Mouse (Mus musculus) C2C12 (cell line): ENCODE data around the gene Nosip. TPM values are rescaled to one million over a fixed set of nuclear protein-coding genes. Genes with fewer than 3 reads are reported as not detected.

ENCODE experiments used
- H3K27me3 ChIP-seq: one replicate; pipeline ENCODE4 v1.6.1; 2011; ENCODE audit not compliant: control insufficient read depth, insufficient read depth, insufficient read length
- H3K36me3 ChIP-seq: one replicate; pipeline ENCODE4 v1.6.1; 2011; ENCODE audit not compliant: control insufficient read depth, insufficient read depth
- H3K4me3 ChIP-seq: one replicate; pipeline ENCODE4 v1.5.1; 2011; ENCODE audit warnings: mild to moderate bottlenecking, control low read depth; ENCODE audit not compliant: poor library complexity, insufficient read depth, severe bottlenecking
- H3K79me2 ChIP-seq: one replicate; pipeline ENCODE4 v1.6.1; 2011; ENCODE audit not compliant: control insufficient read depth, insufficient read depth
- H3K79me3 ChIP-seq: one replicate; pipeline ENCODE4 v1.6.1; 2011; ENCODE audit warnings: low read depth, control low read depth
- H3ac ChIP-seq: one replicate; pipeline ENCODE3; 2011; ENCODE audit warnings: low read depth; ENCODE audit not compliant: control insufficient read depth, insufficient read length
- CEBPB ChIP-seq: IDR thresholded peaks from one replicate; pipeline ENCODE4 v1.6.1; 2011; ENCODE audit warnings: low read depth, mild to moderate bottlenecking, control low read depth, moderate library complexity
- CTCF ChIP-seq: IDR thresholded peaks from one replicate; pipeline ENCODE4 v1.5.1; 2011; ENCODE audit not compliant: control insufficient read depth, insufficient read depth, insufficient read length
- FOSL1 ChIP-seq: IDR thresholded peaks from one replicate; pipeline ENCODE4 v1.8.0; 2011; ENCODE audit warnings: mild to moderate bottlenecking, low read length; ENCODE audit not compliant: poor library complexity, insufficient read depth, severe bottlenecking
- MAX ChIP-seq: IDR thresholded peaks from one replicate; pipeline ENCODE4 v1.6.1; 2011; ENCODE audit warnings: mild to moderate bottlenecking, control low read depth
- MYOD1 ChIP-seq: IDR thresholded peaks from one replicate; pipeline ENCODE4 v1.6.1; 2011; ENCODE audit warnings: low read depth; ENCODE audit not compliant: control insufficient read depth, insufficient read length
- MYOG ChIP-seq: IDR thresholded peaks from one replicate; pipeline ENCODE4 v1.6.1; 2011; ENCODE audit not compliant: control insufficient read depth, insufficient read length; ENCODE audit errors: extremely low read depth
- USF1 ChIP-seq: IDR thresholded peaks from one replicate; pipeline ENCODE4 v1.6.1; 2011; ENCODE audit warnings: low read depth, mild to moderate bottlenecking, control low read depth, moderate library complexity
- polyA plus RNA-seq: library from polyadenylated mRNA; unstranded; fragments of >200 nt; fragmentation: generic; extraction: Trizol; gene quantifications from one replicate; pipeline ENCODE4 v1.2.1, GENCODE M21; 2012; ENCODE audit warnings: missing spikeins

The Nosip gene
- polyA plus RNA-seq, 1 experiment: 66.6 TPM

DNA sequence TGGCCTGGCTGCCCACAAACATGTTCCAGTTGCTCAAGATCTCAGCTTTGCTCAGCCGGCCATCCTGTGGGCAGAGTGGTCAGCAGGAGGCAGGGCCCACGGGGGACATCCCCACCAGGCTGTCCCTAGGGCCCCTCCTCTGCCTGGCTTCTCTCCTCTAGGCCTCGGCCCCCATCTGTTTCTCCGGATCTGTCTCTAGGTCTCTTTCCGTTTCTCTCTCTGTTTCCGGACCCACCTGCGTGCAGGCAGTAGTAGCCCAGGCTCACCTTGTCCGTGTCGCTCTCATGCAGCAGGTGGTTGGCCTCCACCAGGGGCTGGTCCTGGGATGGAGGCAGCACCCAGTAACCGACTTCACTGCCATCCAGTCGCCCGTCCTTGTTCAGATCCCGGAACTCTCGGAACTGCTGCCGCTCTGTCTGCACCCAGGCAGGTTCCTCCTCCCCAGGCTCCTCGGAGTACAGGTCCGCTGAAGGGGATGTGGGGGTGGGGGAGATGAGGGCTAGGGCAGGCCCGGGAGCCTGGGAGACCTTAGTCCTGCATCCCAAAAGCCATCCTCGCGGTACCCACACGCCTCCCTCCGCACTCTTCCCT lies 21.2 kb downstream of the Nosip start:
- no peak overlapping the region for H3ac ChIP-seq
- TF ChIP-seq MYOG (no peak), MAX (no peak), CEBPB (no peak), CTCF (no peak), FOSL1 (no peak), USF1 (no peak), MYOD1 (no peak)
- no peaks in the 10 kb centered on the region for H3K79me2 ChIP-seq
- H3K27me3 ChIP-seq: no peaks in the 10 kb centered on the region
- H3K36me3 ChIP-seq: no peaks in the 10 kb centered on the region
- no peak overlapping the region for H3K4me3 ChIP-seq
- H3K79me3 ChIP-seq: no peaks in the 10 kb centered on the region

DNA sequence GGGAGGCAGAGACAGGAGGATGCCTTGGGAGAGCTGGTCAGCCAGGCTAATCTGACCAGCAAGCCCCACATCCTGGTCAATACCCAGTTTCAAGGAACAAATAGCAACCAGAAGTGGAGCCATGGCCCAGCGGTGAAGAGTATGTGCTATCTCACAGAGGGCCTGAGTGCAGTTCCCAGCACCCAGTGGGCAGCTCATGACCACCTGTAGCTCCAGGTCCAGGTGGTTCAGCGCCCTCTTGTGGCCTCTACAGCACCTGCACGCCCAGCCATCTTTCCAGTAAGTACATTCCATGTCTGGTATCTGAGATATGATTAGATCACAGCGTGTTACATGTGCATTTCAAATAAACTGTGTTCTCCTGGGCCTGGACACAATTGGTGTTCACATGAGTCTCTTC lies 23.9 kb downstream of the Nosip start:
- H3K36me3 ChIP-seq: no peaks in the 10 kb centered on the region
- H3K79me2 ChIP-seq: no peaks in the 10 kb centered on the region
- H3ac ChIP-seq: no peak overlapping the region
- H3K27me3 ChIP-seq: no peaks in the 10 kb centered on the region
- no peak overlapping the region for H3K4me3 ChIP-seq
- TF ChIP-seq MYOG: no peak
- no peak for TF ChIP-seq MAX
- no peak for TF ChIP-seq MYOD1
- no peak for TF ChIP-seq CTCF
- TF ChIP-seq CEBPB: no peak
- no peak for TF ChIP-seq USF1
- TF ChIP-seq FOSL1: no peak
- no peaks in the 10 kb centered on the region for H3K79me3 ChIP-seq

DNA sequence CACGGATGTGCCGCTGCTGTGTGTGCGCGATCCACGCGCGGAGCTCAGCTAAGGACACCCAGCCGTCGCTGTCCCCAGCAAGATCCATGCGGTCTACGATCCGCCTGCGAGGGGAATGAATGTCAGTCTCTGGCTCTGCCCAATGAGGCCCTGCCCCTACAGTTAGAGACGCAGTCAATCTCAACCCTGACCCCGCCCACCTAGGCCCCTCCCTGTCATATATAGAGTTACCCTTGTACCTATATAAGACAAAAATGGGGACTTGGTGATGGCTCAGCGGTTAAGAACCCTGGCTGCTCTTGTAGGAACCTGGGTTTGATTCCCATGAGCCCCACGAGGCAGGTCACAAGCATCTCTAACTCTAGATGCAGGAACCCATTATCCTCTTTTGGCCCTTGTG lies 26.4 kb downstream of the Nosip start:
- Histone ChIP-seq H3K79me3 (no peaks in the 10 kb centered on the region), H3K27me3 (no peaks in the 10 kb centered on the region), H3K79me2 (no peaks in the 10 kb centered on the region), H3ac (no peak overlapping the region), H3K36me3 (no peaks in the 10 kb centered on the region), H3K4me3 (no peak overlapping the region)
- TF ChIP-seq CEBPB (no peak), USF1 (no peak), FOSL1 (no peak), MYOG (no peak), MAX (no peak), CTCF (no peak), MYOD1 (no peak)

DNA sequence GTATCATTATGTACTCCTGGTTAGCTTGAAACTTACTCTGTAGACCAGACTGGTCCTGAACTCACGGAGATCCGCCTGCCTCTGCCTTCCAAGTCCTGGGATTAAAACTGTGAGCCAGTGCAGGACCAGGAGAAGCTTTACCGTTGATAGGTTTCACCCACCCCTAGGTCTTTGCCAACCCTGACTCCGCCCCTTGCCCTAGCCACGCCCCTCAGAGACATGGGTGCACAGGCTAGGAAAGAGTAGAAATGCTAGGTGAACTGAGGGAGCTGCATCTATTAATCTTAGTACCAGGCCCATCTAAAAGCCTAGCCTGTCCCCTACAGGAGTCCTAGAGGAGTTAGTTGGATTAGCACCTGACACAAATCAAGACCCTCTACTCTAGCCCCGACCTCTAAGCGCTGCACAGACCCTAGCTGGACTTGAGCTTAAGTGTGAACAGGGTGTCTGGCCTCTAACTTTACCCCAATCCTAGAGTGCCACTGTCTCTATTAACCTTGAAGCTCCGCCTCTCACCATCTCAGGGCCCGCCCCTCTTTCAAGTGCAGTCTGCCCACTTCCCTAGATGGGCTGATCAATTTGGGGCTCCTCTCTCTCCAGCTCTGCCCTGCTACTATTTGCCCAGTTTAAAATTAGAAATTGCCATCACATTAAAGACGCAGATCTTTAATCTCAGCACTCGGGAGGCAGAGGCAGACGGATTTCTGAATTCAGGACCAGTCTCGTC lies 28.2 kb downstream of the Nosip start:
- no peaks in the 10 kb centered on the region for H3K36me3 ChIP-seq
- no peaks in the 10 kb centered on the region for H3K27me3 ChIP-seq
- H3K79me3 ChIP-seq: no peaks in the 10 kb centered on the region
- H3K79me2 ChIP-seq: no peaks in the 10 kb centered on the region
- no peak overlapping the region for H3K4me3 ChIP-seq
- H3ac ChIP-seq: no peak overlapping the region
- TF ChIP-seq CTCF: no peak
- no peak for TF ChIP-seq USF1
- TF ChIP-seq MYOD1: no peak
- TF ChIP-seq FOSL1: no peak
- TF ChIP-seq MAX: no peak
- no peak for TF ChIP-seq MYOG
- TF ChIP-seq CEBPB: no peak

DNA sequence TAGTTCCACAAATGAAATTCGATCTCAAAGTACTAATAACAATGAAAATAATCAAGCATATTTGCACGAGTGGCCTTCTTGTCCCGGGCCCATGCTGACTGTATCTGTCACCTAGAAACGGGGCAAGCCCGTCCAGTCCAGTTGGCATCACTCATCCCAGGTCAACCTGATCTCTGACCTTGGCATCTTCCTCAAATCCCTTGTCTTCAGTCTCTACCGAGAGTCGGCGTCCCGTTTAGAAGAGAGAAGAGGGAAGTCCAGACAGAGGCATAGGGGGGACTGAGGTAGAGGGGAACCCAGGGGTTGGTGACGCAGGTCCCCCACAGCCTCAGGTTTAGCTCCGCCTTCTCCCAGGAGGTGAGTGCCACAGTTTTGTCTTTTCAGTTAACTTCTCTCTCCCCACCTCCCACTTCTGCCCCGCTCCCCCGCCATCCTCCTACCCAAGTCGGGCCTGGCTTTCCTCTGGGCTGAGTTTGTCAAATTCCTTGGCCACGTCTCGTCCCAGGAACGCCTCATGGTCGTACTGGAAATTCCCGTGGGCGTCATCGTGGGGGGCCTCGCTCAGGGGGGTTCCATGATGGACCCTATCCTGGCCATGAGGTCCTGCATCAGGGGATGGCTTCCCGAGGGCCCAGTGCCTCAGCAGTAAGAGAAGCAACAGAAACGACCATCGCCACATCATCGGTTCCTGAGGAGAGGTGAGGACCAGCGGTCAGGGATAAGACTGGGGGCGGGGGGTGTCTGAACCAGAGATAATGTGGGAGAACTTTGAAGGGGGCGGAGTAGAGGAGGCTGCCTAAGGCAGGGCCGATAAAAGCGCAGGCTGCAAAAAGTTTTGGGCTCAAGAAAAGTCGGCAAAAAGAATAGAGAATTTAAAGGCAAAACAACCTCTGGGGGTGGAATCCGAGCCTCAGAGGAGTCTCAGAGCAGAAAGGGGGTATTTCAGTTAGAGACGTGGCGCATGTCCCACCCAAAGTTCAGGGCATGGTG lies 29.1 kb downstream of the Nosip start:
- Histone ChIP-seq H3K79me2 (no peaks in the 10 kb centered on the region), H3K36me3 (no peaks in the 10 kb centered on the region), H3K4me3 (peak overlapping the region; percentile 14), H3K27me3 (no peaks in the 10 kb centered on the region), H3ac (peak overlapping the region; percentile 41), H3K79me3 (no peaks in the 10 kb centered on the region)
- TF ChIP-seq FOSL1 (no peak), MAX (no peak), CTCF (no peak), MYOD1 (no peak), MYOG (no peak), CEBPB (no peak), USF1 (no peak)
